Mouse (Mus musculus): Measurements from ENCODE around the gene Kmt5a. TPM values are rescaled to one million over a fixed set of nuclear protein-coding genes. Genes with fewer than 3 reads are reported as not detected.
A peak's percentile ranks its signal among the peaks of the same experiment; 100 is the strongest.

The Kmt5a gene
- total and polyA plus RNA-seq, 2 experiments from 2014 or later: 27.7 to 82.9 TPM

GRCm38 (mm10) chr5:124509200-124509599 lies 69.5 kb downstream of the Kmt5a start:
- H3K36me3 ChIP-seq (replicated peaks; ENCODE audit: control insufficient read depth, insufficient read depth, low read length): peaks cover 36% of the 10 kb centered on the region
- peak overlapping the region; percentile 85 for H3K27ac ChIP-seq (ENCODE audit: low read depth)
- WGBS: 90% methylated on average over 6 of the region's 6 CpGs
- no peak for TF ChIP-seq CTCF (IDR thresholded peaks at IDR 0.05; ENCODE audit: low read depth)
- no peak for TF ChIP-seq EP300 (IDR thresholded peaks at IDR 0.05; ENCODE audit: low read depth)
- no peaks in the 10 kb centered on the region for H3K9me3 ChIP-seq (replicated peaks; ENCODE audit: control insufficient read depth, low read length)
- ATAC-seq (ENCODE audit: insufficient read depth, low read depth) (no peak), DNase-seq (ENCODE audit: low spot score) (no peak)
- 0 out of 2 replicates have a peak overlapping the region, but pooled peaks have one; percentile 15 for H3K4me2 ChIP-seq (ENCODE audit: low read depth, low read length)
- H3K4me3 ChIP-seq (ENCODE audit: low read depth, low read length): no peak overlapping the region
- peaks cover 7% of the 10 kb centered on the region; the same call in 1 of the 2 replicates for H3K4me1 ChIP-seq (ENCODE audit: control insufficient read depth, insufficient read depth)
- H3K27me3 ChIP-seq (ENCODE audit: control insufficient read depth, insufficient read depth, low read length): no peaks in the 10 kb centered on the region
- no peak overlapping the region for H3K9ac ChIP-seq (replicated peaks; ENCODE audit: low read depth, low read length)

GRCm38 (mm10) chr5:124509742-124510237 lies 70.1 kb downstream of the Kmt5a start:
- Histone ChIP-seq H3K4me3 (ENCODE audit: low read depth, low read length) (no peak overlapping the region), H3K9me3 (replicated peaks; ENCODE audit: control insufficient read depth, low read length) (no peaks in the 10 kb centered on the region), H3K36me3 (replicated peaks; ENCODE audit: control insufficient read depth, insufficient read depth, low read length) (peaks cover 38% of the 10 kb centered on the region), H3K4me1 (ENCODE audit: control insufficient read depth, insufficient read depth) (peaks cover 7% of the 10 kb centered on the region; the same call in 1 of the 2 replicates), H3K9ac (replicated peaks; ENCODE audit: low read depth, low read length) (no peak overlapping the region), H3K27me3 (ENCODE audit: control insufficient read depth, insufficient read depth, low read length) (no peaks in the 10 kb centered on the region), H3K27ac (ENCODE audit: low read depth) (peak overlapping the region; percentile 85), H3K4me2 (ENCODE audit: low read depth, low read length) (0 out of 2 replicates have a peak overlapping the region, but pooled peaks have one; percentile 15)
- DNase-seq (ENCODE audit: low spot score): peak; percentile 91
- WGBS: 26% methylated on average over 12 of the region's 12 CpGs
- TF ChIP-seq CTCF (IDR thresholded peaks at IDR 0.05; ENCODE audit: low read depth) (no peak), EP300 (IDR thresholded peaks at IDR 0.05; ENCODE audit: low read depth) (peak; percentile 80)
- ATAC-seq (ENCODE audit: insufficient read depth, low read depth): peak; percentile 97

- H3K4me2 ChIP-seq (ENCODE audit: low read depth, low read length): no peak overlapping the region
- WGBS: 81% methylated on average over 10 of the region's 10 CpGs
- H3K36me3 ChIP-seq (replicated peaks; ENCODE audit: control insufficient read depth, insufficient read depth, low read length): peaks cover 42% of the 10 kb centered on the region
- no peak overlapping the region for H3K4me3 ChIP-seq (ENCODE audit: low read depth, low read length)
- no peaks in the 10 kb centered on the region for H3K9me3 ChIP-seq (replicated peaks; ENCODE audit: control insufficient read depth, low read length)
- peak overlapping the region; percentile 85 for H3K27ac ChIP-seq (ENCODE audit: low read depth)
- TF ChIP-seq EP300 (IDR thresholded peaks at IDR 0.05; ENCODE audit: low read depth) (no peak), CTCF (IDR thresholded peaks at IDR 0.05; ENCODE audit: low read depth) (no peak)
- ATAC-seq (ENCODE audit: insufficient read depth, low read depth) (no peak), DNase-seq (ENCODE audit: low spot score) (no peak)
- H3K4me1 ChIP-seq (ENCODE audit: control insufficient read depth, insufficient read depth): peaks cover 7% of the 10 kb centered on the region; the same call in 1 of the 2 replicates
- H3K27me3 ChIP-seq (ENCODE audit: control insufficient read depth, insufficient read depth, low read length): no peaks in the 10 kb centered on the region
- no peak overlapping the region for H3K9ac ChIP-seq (replicated peaks; ENCODE audit: low read depth, low read length)
These were observed 70.9 kb downstream of the Kmt5a start for GRCm38 (mm10) chr5:124510536-124511050.

Small RNA genes within 50 kb of the gene (microRNA-seq; reads per million reads assigned to microRNA genes)
- gene Gm27486: not detected

Other genes with a start within 250 kb of the Kmt5a start
- gene Pitpnm2, start 190.2 kb upstream of the Kmt5a start, total RNA-seq (2014; rRNA removed; ENCODE audit: low replicate concordance): 17.1 and 28.6 TPM in 2 replicates
- 3.1 and 3.2 TPM in 2 replicates for gene Pitpnm2, start 190.2 kb upstream of the Kmt5a start, polyA plus RNA-seq (2015; fragmentation: Nextera tagmentation; extraction: Ambion mirVana)
- gene Mphosph9, start 112.0 kb upstream of the Kmt5a start, total RNA-seq (2014; rRNA removed; ENCODE audit: low replicate concordance): 10.5 and 12.2 TPM in 2 replicates
- 4.4 and 5.3 TPM in 2 replicates for gene Mphosph9, start 112.0 kb upstream of the Kmt5a start, polyA plus RNA-seq (2015; fragmentation: Nextera tagmentation; extraction: Ambion mirVana)
- gene 2810006K23Rik, start 111.8 kb upstream of the Kmt5a start, total RNA-seq (2014; rRNA removed; ENCODE audit: low replicate concordance): 13.2 and 20.0 TPM in 2 replicates
- 12.4 and 14.9 TPM in 2 replicates for gene 2810006K23Rik, start 111.8 kb upstream of the Kmt5a start, polyA plus RNA-seq (2015; fragmentation: Nextera tagmentation; extraction: Ambion mirVana)
- 113 and 180 TPM in 2 replicates for gene Cdk2ap1, start 76.8 kb upstream of the Kmt5a start, total RNA-seq (2014; rRNA removed; ENCODE audit: low replicate concordance)
- gene Cdk2ap1, start 76.8 kb upstream of the Kmt5a start, polyA plus RNA-seq (2015; fragmentation: Nextera tagmentation; extraction: Ambion mirVana): 23.2 and 26.6 TPM in 2 replicates
- gene Sbno1, start 13.9 kb upstream of the Kmt5a start, total RNA-seq (2014; rRNA removed; ENCODE audit: low replicate concordance): 27.0 and 33.8 TPM in 2 replicates
- gene Sbno1, start 13.9 kb upstream of the Kmt5a start, polyA plus RNA-seq (2015; fragmentation: Nextera tagmentation; extraction: Ambion mirVana): 46.8 and 52.8 TPM in 2 replicates
- gene Rilpl2, start 38.4 kb downstream of the Kmt5a start, total RNA-seq (2014; rRNA removed; ENCODE audit: low replicate concordance): 8.4 and 12.4 TPM in 2 replicates
- 14.9 and 15.4 TPM in 2 replicates for gene Rilpl2, start 38.4 kb downstream of the Kmt5a start, polyA plus RNA-seq (2015; fragmentation: Nextera tagmentation; extraction: Ambion mirVana)
- gene Snrnp35, start 43.2 kb downstream of the Kmt5a start, total RNA-seq (2014; rRNA removed; ENCODE audit: low replicate concordance): 0.50 and 4.4 TPM in 2 replicates
- 14.0 and 14.6 TPM in 2 replicates for gene Snrnp35, start 43.2 kb downstream of the Kmt5a start, polyA plus RNA-seq (2015; fragmentation: Nextera tagmentation; extraction: Ambion mirVana)
- gene Rilpl1, start 91.5 kb downstream of the Kmt5a start, total RNA-seq (2014; rRNA removed; ENCODE audit: low replicate concordance): 34.7 and 52.1 TPM in 2 replicates
- gene Rilpl1, start 91.5 kb downstream of the Kmt5a start, polyA plus RNA-seq (2015; fragmentation: Nextera tagmentation; extraction: Ambion mirVana): 39.0 and 40.5 TPM in 2 replicates
- gene Tmed2, start 100.8 kb downstream of the Kmt5a start, total RNA-seq (2014; rRNA removed; ENCODE audit: low replicate concordance): 331 and 388 TPM in 2 replicates
- gene Tmed2, start 100.8 kb downstream of the Kmt5a start, polyA plus RNA-seq (2015; fragmentation: Nextera tagmentation; extraction: Ambion mirVana): 389 and 404 TPM in 2 replicates
- 1.1 and 5.2 TPM in 2 replicates for gene Ddx55, start 112.9 kb downstream of the Kmt5a start, total RNA-seq (2014; rRNA removed; ENCODE audit: low replicate concordance)
- gene Ddx55, start 112.9 kb downstream of the Kmt5a start, polyA plus RNA-seq (2015; fragmentation: Nextera tagmentation; extraction: Ambion mirVana): 4.9 and 5.9 TPM in 2 replicates
- gene Eif2b1, start 139.2 kb downstream of the Kmt5a start, total RNA-seq (2014; rRNA removed; ENCODE audit: low replicate concordance): 23.7 and 58.6 TPM in 2 replicates
- gene Eif2b1, start 139.2 kb downstream of the Kmt5a start, polyA plus RNA-seq (2015; fragmentation: Nextera tagmentation; extraction: Ambion mirVana): 49.5 and 51.5 TPM in 2 replicates
- 18.9 and 49.7 TPM in 2 replicates for gene Gtf2h3, start 139.2 kb downstream of the Kmt5a start, total RNA-seq (2014; rRNA removed; ENCODE audit: low replicate concordance)
- gene Gtf2h3, start 139.2 kb downstream of the Kmt5a start, polyA plus RNA-seq (2015; fragmentation: Nextera tagmentation; extraction: Ambion mirVana): 21.1 and 22.3 TPM in 2 replicates
- gene Atp6v0a2, start 188.6 kb downstream of the Kmt5a start, total RNA-seq (2014; rRNA removed; ENCODE audit: low replicate concordance): 20.4 and 30.1 TPM in 2 replicates
- 22.4 and 27.0 TPM in 2 replicates for gene Atp6v0a2, start 188.6 kb downstream of the Kmt5a start, polyA plus RNA-seq (2015; fragmentation: Nextera tagmentation; extraction: Ambion mirVana)